Mouse (Mus musculus): ENCODE measurements around the gene Bcas3. TPM values are rescaled to one million over a fixed set of nuclear protein-coding genes. Genes with fewer than 3 reads are reported as not detected.
A peak's percentile ranks its signal among the peaks of the same experiment; 100 is the strongest.
"Not testable (repeated sequence)": the region's sequence is repeated elsewhere in the genome, so short reads cannot be mapped to it uniquely, and the experiment has no call there.

Bcas3 gene
- polyA plus RNA-seq, 1 experiment from 2014 or later: 28.0 TPM

DNA sequence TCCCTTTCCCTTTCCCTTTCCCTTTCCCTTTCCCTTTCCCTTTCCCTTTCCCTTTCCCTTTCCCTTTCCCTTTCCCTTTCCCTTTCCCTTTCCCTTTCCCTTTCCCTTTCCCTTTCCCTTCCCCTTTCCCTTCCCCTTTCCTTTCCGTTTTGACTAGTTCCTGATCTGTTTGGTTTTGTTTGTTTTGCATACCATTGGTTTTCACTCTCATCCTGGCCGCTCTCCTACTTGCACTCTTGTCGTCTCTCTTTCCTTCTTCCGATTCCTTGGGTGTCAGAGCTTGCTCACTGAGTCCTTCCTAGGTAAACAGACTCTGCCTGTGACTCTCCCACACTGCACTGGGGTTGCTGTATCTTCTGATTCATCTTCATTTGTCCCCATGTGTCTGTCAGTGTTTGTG lies 151.8 kb downstream of the Bcas3 start:
- not testable (repeated sequence) for H3K9ac ChIP-seq (ENCODE audit: low read depth, low read length); DNase-seq (ENCODE audit: low spot score); H3K4me1 ChIP-seq (ENCODE audit: control insufficient read depth, insufficient read depth, low read length); H3K36me3 ChIP-seq (ENCODE audit: control insufficient read depth, insufficient read depth, low read length); H3K27me3 ChIP-seq (replicated peaks; ENCODE audit: control insufficient read depth, insufficient read depth, low read length); ATAC-seq (ENCODE audit: low read depth); H3K9me3 ChIP-seq (ENCODE audit: control insufficient read depth, low read length); H3K27ac ChIP-seq (replicated peaks; ENCODE audit: low read depth, low read length); H3K4me2 ChIP-seq (ENCODE audit: low read depth, low read length); H3K4me3 ChIP-seq (ENCODE audit: low read depth, low read length)
- WGBS: 38% methylated on average over 4 of the region's 4 CpGs

DNA sequence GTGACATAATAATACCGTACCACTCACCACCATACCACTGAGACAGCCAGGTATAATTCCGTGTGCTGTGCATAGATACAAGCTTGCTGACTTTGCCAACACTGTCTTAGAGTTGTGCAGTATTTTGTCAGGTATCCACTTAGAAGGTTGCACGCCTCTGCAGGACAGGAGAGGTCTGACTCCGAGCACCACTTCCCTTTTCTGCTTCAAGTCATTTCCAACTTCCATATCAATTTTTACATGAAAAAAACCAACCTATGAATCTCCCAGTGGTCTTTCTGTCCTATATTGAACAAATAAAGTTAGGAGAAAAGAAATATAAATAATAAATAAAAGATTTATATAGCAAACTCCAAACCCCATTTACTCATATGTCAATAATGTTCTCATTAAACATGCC lies 152.8 kb downstream of the Bcas3 start:
- Histone ChIP-seq H3K4me3 (ENCODE audit: low read depth, low read length) (no peak overlapping the region), H3K9ac (ENCODE audit: low read depth, low read length) (no peak overlapping the region), H3K36me3 (ENCODE audit: control insufficient read depth, insufficient read depth, low read length) (0 out of 2 replicates have a peak, but pooled peaks cover 2% of the 10 kb centered on the region), H3K4me1 (ENCODE audit: control insufficient read depth, insufficient read depth, low read length) (no peaks in the 10 kb centered on the region), H3K4me2 (ENCODE audit: low read depth, low read length) (no peak overlapping the region), H3K9me3 (ENCODE audit: control insufficient read depth, low read length) (no peaks in the 10 kb centered on the region), H3K27me3 (replicated peaks; ENCODE audit: control insufficient read depth, insufficient read depth, low read length) (no peaks in the 10 kb centered on the region), H3K27ac (replicated peaks; ENCODE audit: low read depth, low read length) (no peak overlapping the region)
- ATAC-seq (ENCODE audit: low read depth) (no peak), DNase-seq (ENCODE audit: low spot score) (no peak)
- WGBS: 85% methylated on average over 4 of the region's 4 CpGs

- H3K4me3 ChIP-seq (ENCODE audit: low read depth, low read length): no peak overlapping the region
- no peak overlapping the region for H3K4me2 ChIP-seq (ENCODE audit: low read depth, low read length)
- 85% methylated on average over 12 of the region's 12 CpGs for WGBS
- no peak overlapping the region for H3K9ac ChIP-seq (ENCODE audit: low read depth, low read length)
- DNase-seq (ENCODE audit: low spot score) (no peak), ATAC-seq (ENCODE audit: low read depth) (no peak)
- 0 out of 2 replicates have a peak, but pooled peaks cover 2% of the 10 kb centered on the region for H3K36me3 ChIP-seq (ENCODE audit: control insufficient read depth, insufficient read depth, low read length)
- no peaks in the 10 kb centered on the region for H3K27me3 ChIP-seq (replicated peaks; ENCODE audit: control insufficient read depth, insufficient read depth, low read length)
- no peak overlapping the region for H3K27ac ChIP-seq (replicated peaks; ENCODE audit: low read depth, low read length)
- H3K9me3 ChIP-seq (ENCODE audit: control insufficient read depth, low read length): no peaks in the 10 kb centered on the region
- H3K4me1 ChIP-seq (ENCODE audit: control insufficient read depth, insufficient read depth, low read length): no peaks in the 10 kb centered on the region
Observed at GRCm38 (mm10) chr11:85509334-85509733, 156.4 kb downstream of the Bcas3 start.

DNA sequence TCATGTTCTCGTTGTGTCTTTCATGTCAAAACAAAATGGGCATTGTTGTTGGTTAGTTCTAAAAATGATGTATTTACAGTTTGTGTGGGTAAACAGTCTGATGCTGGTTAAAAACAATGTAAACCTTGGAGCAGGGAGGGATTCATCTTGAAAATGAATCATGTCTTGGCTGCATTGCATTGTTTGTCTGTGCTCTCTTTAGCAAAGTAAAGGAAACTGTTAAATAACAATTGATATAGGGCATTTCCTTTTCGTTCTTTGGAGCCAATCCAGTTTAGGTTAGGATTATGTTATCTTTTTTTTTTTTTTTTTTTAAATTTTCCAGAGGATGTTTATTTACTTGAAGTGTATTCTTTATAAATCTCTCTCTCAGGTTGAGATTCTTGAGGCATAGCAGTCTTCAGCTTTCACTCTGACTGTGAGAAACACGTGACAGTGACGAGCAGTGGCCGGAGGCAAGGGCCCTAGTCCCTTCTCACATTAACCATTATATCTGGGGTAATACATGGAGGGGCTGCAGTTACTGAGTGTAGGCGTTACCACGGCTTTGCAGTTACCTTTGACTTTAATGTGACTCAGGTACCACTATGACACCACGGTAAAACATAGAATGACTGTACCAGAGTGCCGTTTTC lies 158.4 kb downstream of the Bcas3 start:
- Histone ChIP-seq H3K9me3 (ENCODE audit: control insufficient read depth, low read length) (no peaks in the 10 kb centered on the region), H3K36me3 (ENCODE audit: control insufficient read depth, insufficient read depth, low read length) (0 out of 2 replicates have a peak, but pooled peaks cover 2% of the 10 kb centered on the region), H3K27ac (replicated peaks; ENCODE audit: low read depth, low read length) (no peak overlapping the region), H3K9ac (ENCODE audit: low read depth, low read length) (no peak overlapping the region), H3K27me3 (replicated peaks; ENCODE audit: control insufficient read depth, insufficient read depth, low read length) (no peaks in the 10 kb centered on the region), H3K4me1 (ENCODE audit: control insufficient read depth, insufficient read depth, low read length) (no peaks in the 10 kb centered on the region), H3K4me3 (ENCODE audit: low read depth, low read length) (no peak overlapping the region), H3K4me2 (ENCODE audit: low read depth, low read length) (no peak overlapping the region)
- no peak for ATAC-seq (ENCODE audit: low read depth)
- DNase-seq (ENCODE audit: low spot score): no peak
- WGBS: 78% methylated on average over 9 of the region's 9 CpGs

GRCm38 (mm10) chr11:85516724-85517123 lies 163.8 kb downstream of the Bcas3 start:
- ATAC-seq (ENCODE audit: low read depth) (no peak), DNase-seq (ENCODE audit: low spot score) (no peak)
- H3K27me3 ChIP-seq (replicated peaks; ENCODE audit: control insufficient read depth, insufficient read depth, low read length): no peaks in the 10 kb centered on the region
- no peak overlapping the region for H3K4me3 ChIP-seq (ENCODE audit: low read depth, low read length)
- no peaks in the 10 kb centered on the region for H3K4me1 ChIP-seq (ENCODE audit: control insufficient read depth, insufficient read depth, low read length)
- no peak overlapping the region for H3K9ac ChIP-seq (ENCODE audit: low read depth, low read length)
- H3K9me3 ChIP-seq (ENCODE audit: control insufficient read depth, low read length): no peaks in the 10 kb centered on the region
- no peaks in the 10 kb centered on the region for H3K36me3 ChIP-seq (ENCODE audit: control insufficient read depth, insufficient read depth, low read length)
- 71% methylated on average over 7 of the region's 7 CpGs for WGBS
- no peak overlapping the region for H3K27ac ChIP-seq (replicated peaks; ENCODE audit: low read depth, low read length)
- H3K4me2 ChIP-seq (ENCODE audit: low read depth, low read length): no peak overlapping the region

DNA sequence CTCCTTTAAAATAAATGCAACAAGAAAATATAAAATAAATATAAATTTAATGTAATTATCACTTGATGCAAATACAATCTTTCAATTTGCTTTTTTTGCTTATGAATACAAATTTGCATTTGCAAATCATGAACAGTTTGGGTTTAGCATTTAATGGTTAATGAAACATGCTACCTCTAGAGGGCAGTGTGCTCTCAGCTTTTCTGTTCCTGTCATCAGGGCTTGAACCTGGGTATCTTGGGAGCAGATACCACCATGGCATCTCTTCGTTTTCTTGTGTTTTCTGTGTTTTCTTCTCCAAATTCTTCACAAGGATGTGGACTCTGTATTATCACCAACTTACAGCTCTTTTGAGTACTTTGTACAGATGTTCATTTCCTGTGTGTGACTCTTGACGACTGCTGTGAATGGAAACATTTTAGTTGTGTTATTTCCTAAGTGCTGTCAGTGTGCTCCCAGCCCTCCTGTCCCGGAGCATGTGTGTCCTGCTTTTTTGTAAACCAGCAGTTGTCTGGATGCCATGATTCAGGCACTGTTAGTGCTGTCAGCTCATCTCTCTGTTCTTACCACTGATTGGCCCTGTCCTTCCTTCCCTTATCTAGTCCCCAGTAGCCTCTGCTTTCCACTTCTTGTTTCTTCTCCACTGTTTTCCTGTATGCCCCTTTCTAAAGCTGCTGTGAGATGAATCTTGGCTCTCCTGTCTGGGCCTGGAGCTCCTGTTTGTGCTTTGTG lies 165.2 kb downstream of the Bcas3 start:
- ATAC-seq (ENCODE audit: low read depth): 0 out of 2 replicates have a peak, but pooled peaks have one; percentile 22
- no peaks in the 10 kb centered on the region for H3K27me3 ChIP-seq (replicated peaks; ENCODE audit: control insufficient read depth, insufficient read depth, low read length)

GRCm38 (mm10) chr11:85520236-85520635 lies 167.3 kb downstream of the Bcas3 start:
- peaks cover 20% of the 10 kb centered on the region for H3K4me1 ChIP-seq (ENCODE audit: control insufficient read depth, insufficient read depth, low read length)
- 72% methylated on average over 12 of the region's 12 CpGs for WGBS
- H3K36me3 ChIP-seq (ENCODE audit: control insufficient read depth, insufficient read depth, low read length): no peaks in the 10 kb centered on the region
- no peak overlapping the region for H3K9ac ChIP-seq (ENCODE audit: low read depth, low read length)
- ATAC-seq (ENCODE audit: low read depth): no peak
- no peak overlapping the region for H3K4me2 ChIP-seq (ENCODE audit: low read depth, low read length)
- DNase-seq (ENCODE audit: low spot score): no peak
- H3K27me3 ChIP-seq (replicated peaks; ENCODE audit: control insufficient read depth, insufficient read depth, low read length): no peaks in the 10 kb centered on the region
- no peak overlapping the region for H3K27ac ChIP-seq (replicated peaks; ENCODE audit: low read depth, low read length)
- no peaks in the 10 kb centered on the region for H3K9me3 ChIP-seq (ENCODE audit: control insufficient read depth, low read length)
- H3K4me3 ChIP-seq (ENCODE audit: low read depth, low read length): no peak overlapping the region

More for the DNA sequence above, 165.2 kb downstream of the Bcas3 start:
- 29% methylated on average over 3 of the region's 3 CpGs for WGBS
- Histone ChIP-seq H3K9ac (ENCODE audit: low read depth, low read length) (no peak overlapping the region), H3K9me3 (ENCODE audit: control insufficient read depth, low read length) (no peaks in the 10 kb centered on the region), H3K36me3 (ENCODE audit: control insufficient read depth, insufficient read depth, low read length) (no peaks in the 10 kb centered on the region), H3K27ac (replicated peaks; ENCODE audit: low read depth, low read length) (no peak overlapping the region), H3K4me2 (ENCODE audit: low read depth, low read length) (no peak overlapping the region), H3K4me1 (ENCODE audit: control insufficient read depth, insufficient read depth, low read length) (peaks cover under 1% of the 10 kb centered on the region; the same call in 1 of the 2 replicates), H3K4me3 (ENCODE audit: low read depth, low read length) (no peak overlapping the region)
- DNase-seq (ENCODE audit: low spot score): peak; percentile 78

DNA sequence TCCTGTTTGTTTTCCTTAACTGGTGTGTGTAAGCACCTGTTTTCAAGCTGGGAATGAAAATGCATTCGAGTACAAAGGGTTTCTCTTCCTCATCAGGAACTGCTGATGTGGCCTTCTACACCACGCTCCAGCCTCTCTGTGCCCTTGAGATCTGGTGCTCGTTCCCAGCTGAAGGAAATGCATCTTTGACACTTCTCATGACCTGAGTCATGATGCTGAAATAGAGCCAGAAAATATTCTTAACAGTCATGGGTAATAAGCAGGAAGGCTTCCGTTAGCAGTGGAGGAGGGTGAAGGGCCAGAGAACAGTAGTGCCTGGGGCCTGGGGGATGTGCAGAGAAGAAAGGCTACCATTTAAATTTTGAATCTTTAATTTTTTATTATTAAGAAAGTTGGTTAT lies 168.0 kb downstream of the Bcas3 start:
- peak; percentile 46 for DNase-seq (ENCODE audit: low spot score)
- Histone ChIP-seq H3K27me3 (replicated peaks; ENCODE audit: control insufficient read depth, insufficient read depth, low read length) (no peaks in the 10 kb centered on the region), H3K4me1 (ENCODE audit: control insufficient read depth, insufficient read depth, low read length) (peaks cover 26% of the 10 kb centered on the region), H3K36me3 (ENCODE audit: control insufficient read depth, insufficient read depth, low read length) (no peaks in the 10 kb centered on the region), H3K9ac (ENCODE audit: low read depth, low read length) (no peak overlapping the region), H3K27ac (replicated peaks; ENCODE audit: low read depth, low read length) (no peak overlapping the region), H3K9me3 (ENCODE audit: control insufficient read depth, low read length) (no peaks in the 10 kb centered on the region), H3K4me3 (ENCODE audit: low read depth, low read length) (no peak overlapping the region), H3K4me2 (ENCODE audit: low read depth, low read length) (no peak overlapping the region)
- 51% methylated on average over 4 of the region's 4 CpGs for WGBS
- ATAC-seq (ENCODE audit: low read depth): no peak
